Mouse (Mus musculus) embryonic facial prominence, embryonic 11.5 days (tissue): ENCODE results near the gene Gm20388. TPM values are rescaled to one million over a fixed set of nuclear protein-coding genes. Genes with fewer than 3 reads are reported as not detected.

ENCODE experiments used
- ATAC-seq: fragments of 200-750 bp; cut with Nextera tagmentation; replicated peaks from 2 replicates; pipeline ENCODE4 v1.8.0; 2017; ENCODE audit warnings: low read depth; ENCODE audit not compliant: insufficient number of reproducible peaks, low FRiP score, low TSS enrichment
- DNase-seq: peaks from one replicate; pipeline ENCODE4 v3.0.0-alpha.2; 2015; ENCODE audit warnings: low spot score
- H3K27ac ChIP-seq: fragments of 300-500 bp; sonication (generic); replicated peaks from 2 replicates; pipeline ENCODE4 v1.5.1; 2014; ENCODE audit warnings: mild to moderate bottlenecking, low read depth, low read length, control low read depth
- H3K27me3 ChIP-seq: fragments of 300-500 bp; sonication (generic); 2 replicates; pipeline ENCODE4 v1.6.1; 2014; ENCODE audit warnings: mild to moderate bottlenecking, low read length, moderate library complexity, mixed read lengths; ENCODE audit not compliant: control insufficient read depth, insufficient read depth
- H3K36me3 ChIP-seq: fragments of 300-500 bp; sonication (generic); replicated peaks from 2 replicates; pipeline ENCODE4 v1.6.1; 2014; ENCODE audit warnings: low read depth, mild to moderate bottlenecking, low read length, moderate library complexity, mixed read lengths; ENCODE audit not compliant: control insufficient read depth, insufficient read depth
- H3K4me1 ChIP-seq: fragments of 300-500 bp; sonication (generic); 2 replicates; pipeline ENCODE4 v1.6.1; 2014; ENCODE audit warnings: low read length, mixed read lengths; ENCODE audit not compliant: control insufficient read depth, insufficient read depth
- H3K4me2 ChIP-seq: fragments of 300-500 bp; sonication (generic); 2 replicates; pipeline ENCODE4 v1.6.1; 2014; ENCODE audit warnings: low read depth, mild to moderate bottlenecking, control low read depth, low read length, moderate library complexity
- H3K4me3 ChIP-seq: fragments of 300-500 bp; sonication (generic); 2 replicates; pipeline ENCODE4 v1.5.1; 2014; ENCODE audit warnings: low read depth, low read length, control low read depth
- H3K9ac ChIP-seq: fragments of 300-500 bp; sonication (generic); replicated peaks from 2 replicates; pipeline ENCODE4 v1.6.1; 2014; ENCODE audit warnings: mild to moderate bottlenecking, control low read depth, low read length
- H3K9me3 ChIP-seq: fragments of 300-500 bp; sonication (generic); replicated peaks from 2 replicates; pipeline ENCODE4 v1.6.1; 2016; ENCODE audit warnings: mild to moderate bottlenecking, low read length, inconsistent platforms, mixed read lengths; ENCODE audit not compliant: control insufficient read depth
- WGBS: fragments of 180-500 bp; shearing (Covaris S2); extraction: QIAGEN DNeasy Blood & Tissue Kit; methylation state at CpG from one replicate; pipeline ENCODE4 v1.1.7; 2014; 5-methylcytosine and 5-hydroxymethylcytosine counted together
- polyA plus RNA-seq: library from polyadenylated mRNA; unstranded; fragments of >200 nt; fragmentation: Nextera tagmentation; extraction: Ambion mirVana; gene quantifications from 2 replicates; pipeline ENCODE4 v1.2.1, GENCODE M21; 2014

Gm20388 gene
- polyA plus RNA-seq, 1 experiment from 2014 or later = 3.1 TPM

- DNase-seq = no peak
- H3K9ac ChIP-seq = peak overlapping the region; percentile 14; the same call in 1 of the 2 replicates
- WGBS = 3% methylated on average over 7 of the region's 7 CpGs
These were observed 1170.8 kb downstream of the Gm20388 start for GRCm38 (mm10) chr8:121081398-121081797.

GRCm38 (mm10) chr8:121082218-121083092, 1171.8 kb downstream of the Gm20388 start:
- peak overlapping the region; percentile 97 for H3K4me2 ChIP-seq
- H3K4me3 ChIP-seq = peak overlapping the region; percentile 58
- DNase-seq (peak; percentile 54), ATAC-seq (no peak)
- H3K4me1 ChIP-seq = peaks cover 9% of the 10 kb centered on the region
- peak overlapping the region; percentile 66; the same call in 1 of the 2 replicates for H3K27ac ChIP-seq
- peaks cover 90% of the 10 kb centered on the region for H3K27me3 ChIP-seq
- H3K36me3 ChIP-seq = no peaks in the 10 kb centered on the region
- WGBS = 1% methylated on average over 57 of the region's 57 CpGs
- H3K9me3 ChIP-seq = no peaks in the 10 kb centered on the region
- H3K9ac ChIP-seq = peak overlapping the region; percentile 65

More at GRCm38 (mm10) chr8:121081398-121081797, 1170.8 kb downstream of the Gm20388 start:
- Histone ChIP-seq H3K36me3 (no peaks in the 10 kb centered on the region), H3K27ac (no peak overlapping the region), H3K4me2 (peak overlapping the region; percentile 11; the same call in 1 of the 2 replicates), H3K4me3 (peak overlapping the region; percentile 7; the same call in 1 of the 2 replicates), H3K9me3 (no peaks in the 10 kb centered on the region), H3K4me1 (peaks cover 9% of the 10 kb centered on the region), H3K27me3 (peaks cover 92% of the 10 kb centered on the region)
- ATAC-seq = no peak

- DNase-seq (peak; percentile 81), ATAC-seq (peak; percentile 45; the same call in 1 of the 2 replicates)
- Histone ChIP-seq H3K4me1 (peaks cover 9% of the 10 kb centered on the region), H3K4me3 (peak overlapping the region; percentile 58), H3K9ac (peak overlapping the region; percentile 65), H3K27me3 (peaks cover 86% of the 10 kb centered on the region), H3K9me3 (no peaks in the 10 kb centered on the region), H3K27ac (peak overlapping the region; percentile 66), H3K36me3 (no peaks in the 10 kb centered on the region), H3K4me2 (peak overlapping the region; percentile 97)
- under 1% methylated on average over 87 of the region's 89 CpGs for WGBS
These were observed 1172.7 kb downstream of the Gm20388 start for GRCm38 (mm10) chr8:121083093-121083935.

- H3K27ac ChIP-seq = peak overlapping the region; percentile 66
These were observed 1173.2 kb downstream of the Gm20388 start for GRCm38 (mm10) chr8:121083936-121084209.

GRCm38 (mm10) chr8:121084210-121084951, 1173.7 kb downstream of the Gm20388 start, which contains the start of gene Foxf1:
TSS of gene Foxf1 (plus strand) at chr8:121084386.
- H3K27me3 ChIP-seq = peaks cover 85% of the 10 kb centered on the region
- ATAC-seq = 0 out of 2 replicates have a peak, but pooled peaks have one; percentile 32
- H3K4me3 ChIP-seq = peak within 1 kb of the TSS; percentile 58
- H3K9me3 ChIP-seq = no peaks in the 10 kb centered on the region
- no peaks in the 10 kb centered on the region for H3K36me3 ChIP-seq
- H3K4me2 ChIP-seq = peak within 1 kb of the TSS; percentile 97
- peaks cover 13% of the 10 kb centered on the region for H3K4me1 ChIP-seq
- WGBS = 0% methylated on average over 57 of the region's 83 CpGs
- peak within 1 kb of the TSS; percentile 65 for H3K9ac ChIP-seq
- DNase-seq = peak; percentile 71
- H3K27ac ChIP-seq = peak within 1 kb of the TSS; percentile 66

More at GRCm38 (mm10) chr8:121083936-121084209, 1173.2 kb downstream of the Gm20388 start:
- 1% methylated on average over 14 of the region's 27 CpGs for WGBS
- Histone ChIP-seq H3K36me3 (no peaks in the 10 kb centered on the region), H3K9me3 (no peaks in the 10 kb centered on the region), H3K4me3 (peak overlapping the region; percentile 58), H3K4me2 (peak overlapping the region; percentile 97), H3K9ac (peak overlapping the region; percentile 65), H3K4me1 (peaks cover 9% of the 10 kb centered on the region), H3K27me3 (peaks cover 85% of the 10 kb centered on the region)
- no peak for DNase-seq
- ATAC-seq = no peak

GRCm38 (mm10) chr8:121085011-121085410, 1174.4 kb downstream of the Gm20388 start:
- no peak overlapping the region for H3K27ac ChIP-seq
- H3K27me3 ChIP-seq = peaks cover 85% of the 10 kb centered on the region
- H3K4me2 ChIP-seq = peak overlapping the region; percentile 97
- no peaks in the 10 kb centered on the region for H3K36me3 ChIP-seq
- peaks cover 17% of the 10 kb centered on the region for H3K4me1 ChIP-seq
- peak overlapping the region; percentile 58 for H3K4me3 ChIP-seq
- H3K9me3 ChIP-seq = no peaks in the 10 kb centered on the region
- 1% methylated on average over 30 of the region's 30 CpGs for WGBS
- ATAC-seq (no peak), DNase-seq (peak; percentile 28)
- H3K9ac ChIP-seq = peak overlapping the region; percentile 65

GRCm38 (mm10) chr8:121085561-121085960, 1174.9 kb downstream of the Gm20388 start:
- Histone ChIP-seq H3K9me3 (no peaks in the 10 kb centered on the region), H3K4me1 (peaks cover 16% of the 10 kb centered on the region), H3K9ac (peak overlapping the region; percentile 65), H3K36me3 (no peaks in the 10 kb centered on the region), H3K4me2 (peak overlapping the region; percentile 40), H3K4me3 (peak overlapping the region; percentile 58), H3K27me3 (peaks cover 86% of the 10 kb centered on the region), H3K27ac (no peak overlapping the region)
- DNase-seq = no peak
- ATAC-seq = no peak
- WGBS = 21% methylated on average over 3 of the region's 3 CpGs
